Mouse (Mus musculus) heart, postnatal 0 days (tissue): ENCODE measurements around the gene Trim27.

Source experiments
- CTCF ChIP-seq: IDR thresholded peaks from 2 replicates; pipeline ENCODE4 v1.5.1; 2016; ENCODE audit warnings: antibody characterized with exemption, control low read depth, low read depth
- EP300 ChIP-seq: IDR thresholded peaks from 2 replicates; pipeline ENCODE4 v1.6.1; 2016; ENCODE audit warnings: antibody characterized with exemption, low read depth

GRCm38 (mm10) chr13:21177657-21178056 lies 1.6 kb upstream of the Trim27 start:
- no peak for TF ChIP-seq CTCF
- no peak for TF ChIP-seq EP300
